Mouse (Mus musculus): ENCODE measurements around the gene Tdg. TPM values are rescaled to one million over a fixed set of nuclear protein-coding genes. Genes with fewer than 3 reads are reported as not detected.

The Tdg gene
- 13.3 and 19.5 TPM in 2 replicates for polyA plus RNA-seq (2012; rRNA removed; ENCODE audit: low replicate concordance)

DNA sequence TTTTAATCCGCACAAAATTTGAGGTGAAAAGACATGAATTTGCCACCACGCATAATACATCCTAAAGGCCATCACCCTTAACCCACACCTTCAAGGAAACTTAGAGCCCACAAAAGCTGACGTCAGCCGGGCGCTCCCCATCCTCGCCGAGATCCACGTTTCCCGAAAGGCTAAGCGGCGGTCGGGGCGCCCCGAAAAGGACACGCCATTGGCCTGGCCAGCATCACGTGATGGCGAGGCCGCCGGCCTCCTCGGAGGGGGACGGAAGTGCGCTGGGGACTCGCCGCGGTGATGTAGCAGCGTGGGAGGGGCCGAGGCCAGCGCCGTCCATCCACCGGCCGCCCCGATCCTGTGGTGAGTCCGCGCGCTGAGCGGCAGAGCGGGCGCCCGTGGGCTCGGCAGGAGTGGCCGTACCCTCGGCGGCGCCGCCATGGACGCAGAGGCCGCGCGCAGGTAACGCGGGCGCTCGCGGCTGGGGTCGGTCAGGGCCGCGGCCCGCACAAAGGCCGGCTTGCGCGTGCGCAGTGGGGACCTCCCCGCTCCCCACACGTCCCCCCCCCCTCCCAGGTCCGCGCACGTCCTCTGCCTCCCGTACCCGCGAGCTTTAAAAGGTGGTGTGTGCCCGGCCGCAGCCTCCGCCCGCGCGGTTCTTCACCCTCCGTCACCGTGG is at the start of gene Tdg:
TSS of gene Tdg (plus strand) at position 243 of the 670 bp plus-strand sequence.

DNA sequence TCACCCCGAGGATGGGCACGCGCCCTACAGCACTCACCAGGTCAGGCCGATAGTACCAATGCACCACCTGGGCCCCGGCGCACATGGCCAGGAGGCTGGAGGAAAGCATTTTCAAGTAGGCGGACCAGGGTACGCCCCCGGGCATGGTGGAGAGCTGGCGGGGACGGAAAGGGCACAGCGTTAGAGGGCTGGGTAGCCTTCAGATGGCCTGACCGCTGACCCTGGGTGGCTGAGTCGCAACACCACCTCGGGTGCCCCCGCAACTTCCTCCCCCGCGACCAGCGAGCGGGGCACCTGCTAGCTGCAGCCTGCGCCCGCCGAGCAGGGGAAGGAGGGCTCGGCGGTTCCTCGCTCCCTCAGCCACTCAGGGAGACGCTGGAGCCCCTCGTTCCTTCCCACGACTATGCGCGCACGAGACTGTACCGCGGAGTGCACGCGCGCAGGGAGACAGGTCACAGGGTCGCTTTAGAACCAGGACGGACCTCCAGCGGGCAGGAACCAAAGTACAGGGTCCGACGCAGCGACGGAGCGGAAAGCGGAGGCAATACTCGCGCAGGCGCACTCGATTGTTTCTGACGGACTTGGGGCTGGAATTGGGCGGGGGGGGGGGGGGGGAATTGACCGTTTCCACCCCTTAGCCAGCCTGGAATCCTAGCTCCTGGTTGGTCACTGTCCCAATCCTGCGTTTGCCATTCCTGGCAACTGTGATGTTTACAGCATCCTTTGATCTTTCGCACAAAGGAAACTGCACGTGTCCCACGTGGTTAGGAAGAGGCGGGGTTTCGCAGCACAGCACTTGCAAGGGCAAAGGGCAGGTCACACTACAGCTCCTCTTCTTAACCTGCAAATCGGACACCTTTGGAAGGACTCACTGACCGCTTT is 6.7 kb upstream of the Tdg start, which contains the start of gene 1190007I07Rik:
TSS of gene 1190007I07Rik (minus strand) at position 558 of the 882 bp plus-strand sequence.

DNA sequence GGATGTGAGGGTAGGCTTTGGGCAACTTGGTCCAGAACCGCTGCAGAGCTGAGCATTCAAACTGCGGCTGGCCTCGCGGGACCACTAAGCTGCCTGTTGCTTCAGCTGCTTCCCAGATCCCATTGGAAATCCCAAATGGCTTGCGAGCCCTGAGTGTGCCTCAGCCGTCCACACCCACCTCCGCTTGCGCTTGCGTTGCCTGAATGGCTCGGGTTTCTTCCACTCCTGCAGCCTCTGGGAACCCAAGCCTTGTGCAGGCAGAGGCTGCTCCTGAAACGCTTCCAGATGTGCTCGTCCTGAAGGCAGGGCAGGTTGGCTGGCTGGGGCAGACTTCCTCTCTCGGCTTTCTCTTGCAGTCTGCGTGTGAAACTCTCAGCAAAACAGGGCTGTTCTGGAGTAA is 60.9 kb downstream of the Tdg start, which contains the start of gene Glt8d2:
TSS of gene Glt8d2 (minus strand) at position 157 of the 400 bp plus-strand sequence.

DNA sequence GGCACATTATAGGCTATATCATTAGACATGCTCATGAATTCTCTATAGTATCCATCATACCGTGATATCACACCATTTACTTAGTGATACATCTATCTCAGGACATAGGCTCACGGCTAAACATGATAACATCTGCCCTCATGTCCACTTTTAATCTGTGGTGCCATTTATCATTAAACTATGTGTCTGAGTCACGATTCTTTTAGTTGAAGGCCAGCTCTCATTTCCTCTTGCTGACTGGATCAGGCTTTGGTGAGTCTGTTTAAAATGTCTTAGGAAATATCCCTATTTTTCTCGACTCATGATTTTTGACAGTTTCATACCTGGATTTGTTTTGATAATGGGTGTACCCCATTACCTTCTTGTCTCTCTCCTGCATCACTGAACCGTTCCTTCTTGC is 66.3 kb downstream of the Tdg start, which contains the start of gene Hcfc2:
TSS of gene Hcfc2 (plus strand) at position 205 of the 400 bp plus-strand sequence.

Other genes starting within 250 kb of the Tdg start
- not detected in 2 replicates for gene Gm1553, start 137.2 kb upstream of the Tdg start, polyA plus RNA-seq (2012; rRNA removed; ENCODE audit: low replicate concordance)
- gene 1190007I07Rik, start 6.6 kb upstream of the Tdg start, polyA plus RNA-seq (2012; rRNA removed; ENCODE audit: low replicate concordance), result 44.0 and 57.7 TPM in 2 replicates
- 4.5 and 7.9 TPM in 2 replicates for gene Glt8d2, start 60.8 kb downstream of the Tdg start, polyA plus RNA-seq (2012; rRNA removed; ENCODE audit: low replicate concordance)
- gene Hcfc2, start 66.3 kb downstream of the Tdg start, polyA plus RNA-seq (2012; rRNA removed; ENCODE audit: low replicate concordance), result 5.9 and 12.3 TPM in 2 replicates
- 4.8 and 10.4 TPM in 2 replicates for gene Nfyb, start 134.3 kb downstream of the Tdg start, polyA plus RNA-seq (2012; rRNA removed; ENCODE audit: low replicate concordance)
- gene Txnrd1, start 204.1 kb downstream of the Tdg start, polyA plus RNA-seq (2012; rRNA removed; ENCODE audit: low replicate concordance), result 27.4 and 31.7 TPM in 2 replicates
- gene Eid3, start 236.8 kb downstream of the Tdg start, polyA plus RNA-seq (2012; rRNA removed; ENCODE audit: low replicate concordance), result 0.39 TPM in 1 of 2 replicates, not detected in the other